Mouse (Mus musculus) ES-E14 (cell line): ENCODE measurements around the gene Gm49380. TPM values are rescaled to one million over a fixed set of nuclear protein-coding genes. Genes with fewer than 3 reads are reported as not detected.

Source experiments
- DNase-seq: peaks from one replicate; pipeline ENCODE4 v3.0.0-alpha.2; 2013; ENCODE audit warnings: low read depth, low spot score
- H3K27ac ChIP-seq: 2 replicates; pipeline ENCODE4 v1.5.1; 2012; ENCODE audit warnings: low read depth, mild to moderate bottlenecking, low read length, moderate library complexity, mixed read lengths; ENCODE audit not compliant: poor library complexity, insufficient read depth, severe bottlenecking
- H3K36me3 ChIP-seq: 2 replicates; pipeline ENCODE4 v1.6.1; 2012; ENCODE audit warnings: mild to moderate bottlenecking, low read length, moderate library complexity, mixed read lengths; ENCODE audit not compliant: control insufficient read depth, poor library complexity, insufficient read depth, severe bottlenecking
- H3K4me1 ChIP-seq, 2 experiments: fragments of 150-350 bp in 1 of 2; sonication (generic) in 1 of 2; 2 replicates each; pipeline ENCODE4 v1.6.1; 2012; ENCODE audit warnings: low read length in 2 of 2, mild to moderate bottlenecking in 1 of 2, mixed read lengths in 1 of 2; ENCODE audit not compliant: control insufficient read depth in 2 of 2, insufficient read depth in 2 of 2, poor library complexity in 1 of 2
- H3K4me3 ChIP-seq, 2 experiments: fragments of 150-350 bp in 1 of 2; sonication (generic) in 1 of 2; 2 replicates each; pipeline ENCODE4 v1.5.1; 2012; ENCODE audit warnings: low read length in 2 of 2, low read depth in 1 of 2, mild to moderate bottlenecking in 1 of 2, mixed read lengths in 1 of 2; ENCODE audit not compliant: insufficient read depth in 1 of 2, poor library complexity in 1 of 2, severe bottlenecking in 1 of 2
- H3K9ac ChIP-seq: 2 replicates; pipeline ENCODE4 v1.6.1; 2012; ENCODE audit warnings: low read depth, mild to moderate bottlenecking, low read length, mixed read lengths; ENCODE audit not compliant: poor library complexity, insufficient read depth, severe bottlenecking
- H3K9me3 ChIP-seq: fragments of 150-350 bp; sonication (generic); 2 replicates; pipeline ENCODE4 v1.6.1; 2012; ENCODE audit warnings: low read depth, mild to moderate bottlenecking, low read length; ENCODE audit not compliant: control insufficient read depth, insufficient read depth
- CHD2 ChIP-seq: IDR thresholded peaks from 2 replicates; pipeline ENCODE4 v1.6.1; 2014; ENCODE audit warnings: mild to moderate bottlenecking, low read depth, low read length, inconsistent platforms
- HCFC1 ChIP-seq: IDR thresholded peaks from 2 replicates; pipeline ENCODE4 v1.6.1; 2012; ENCODE audit warnings: low read length, inconsistent platforms, borderline replicate concordance; ENCODE audit not compliant: insufficient read depth
- MAFK ChIP-seq: IDR thresholded peaks from 2 replicates; pipeline ENCODE4 v1.6.1; 2014; ENCODE audit warnings: mild to moderate bottlenecking, low read depth, low read length, inconsistent platforms; ENCODE audit not compliant: insufficient read depth
- ZC3H11A ChIP-seq: IDR thresholded peaks from 2 replicates; pipeline ENCODE4 v1.6.1; 2012; ENCODE audit warnings: low read depth, mild to moderate bottlenecking, inconsistent platforms, low read length, borderline replicate concordance
- ZNF384 ChIP-seq: IDR thresholded peaks from 2 replicates; pipeline ENCODE4 v1.6.1; 2012; ENCODE audit warnings: low read depth, low read length, inconsistent platforms
- in situ Hi-C, 2 experiments: fragments of 600-800 bp; cut with MboI; formaldehyde crosslinking; loops; one replicate each; pipeline ENCODE4 v1.15.1; 2025; ENCODE audit warnings: low sequenced_read_pairs in 2 of 2, inconsistent platforms in 1 of 2; ENCODE audit not compliant: unreplicated experiment in 2 of 2
- total RNA-seq: library from RNA; depleted of rRNA; stranded (reverse); fragments of 300-350 nt; gene quantifications from 2 replicates; pipeline ENCODE4 v1.2.3, GENCODE M21; 2012

Gene Gm49380
- total RNA-seq, 1 experiment: 0.18 TPM

DNA sequence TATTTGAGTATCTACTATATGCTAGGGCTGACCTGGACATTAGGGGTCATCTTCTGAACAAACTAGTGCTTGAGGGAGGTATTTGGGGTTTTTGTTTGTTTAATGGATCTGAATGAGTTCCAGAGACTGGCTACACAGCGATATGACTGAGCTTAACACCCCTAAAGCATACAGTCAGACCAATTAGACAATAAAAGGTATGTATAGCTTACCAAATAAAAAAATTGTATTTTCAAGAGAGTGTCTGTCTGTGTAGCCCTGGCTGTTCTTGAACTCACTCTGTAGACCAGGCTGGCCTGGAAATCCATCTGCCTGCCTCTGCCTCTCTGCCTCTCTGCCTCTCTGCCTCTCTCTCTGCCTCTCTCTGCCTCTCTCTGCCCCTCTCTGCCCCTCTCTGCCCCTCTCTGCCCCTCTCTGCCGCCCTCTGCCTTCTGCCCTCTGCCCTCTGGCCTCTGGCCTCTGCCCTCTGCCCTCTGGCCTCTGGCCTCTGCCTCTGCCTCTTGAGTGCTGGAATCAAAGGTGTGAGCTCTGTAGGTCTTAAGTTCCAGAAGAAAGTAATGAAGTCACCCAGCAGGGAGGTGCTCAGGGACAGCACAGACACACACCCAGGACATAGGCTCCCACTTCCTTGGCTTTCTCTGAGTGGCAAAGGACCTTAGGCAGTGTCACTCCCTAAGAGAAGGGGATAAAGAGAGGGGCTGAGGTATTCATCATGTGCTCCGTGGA, 68.0 kb downstream of the Gm49380 start:
- TF ChIP-seq ZNF384: no peak
- TF ChIP-seq ZC3H11A: no peak
- no peak for TF ChIP-seq HCFC1
- TF ChIP-seq MAFK: no peak
- DNase-seq: no peak
- Histone ChIP-seq H3K27ac (no peak overlapping the region), H3K36me3 (peaks cover 2% of the 10 kb centered on the region), H3K4me1 (peaks cover 0 to 17% of the 10 kb centered on the region in 2 experiments; a peak in 2 of 4 replicates), H3K9ac (no peak overlapping the region), H3K4me3 (no peak overlapping the region), H3K9me3 (no peaks in the 10 kb centered on the region)
- in situ Hi-C loops: no loop called here

DNA sequence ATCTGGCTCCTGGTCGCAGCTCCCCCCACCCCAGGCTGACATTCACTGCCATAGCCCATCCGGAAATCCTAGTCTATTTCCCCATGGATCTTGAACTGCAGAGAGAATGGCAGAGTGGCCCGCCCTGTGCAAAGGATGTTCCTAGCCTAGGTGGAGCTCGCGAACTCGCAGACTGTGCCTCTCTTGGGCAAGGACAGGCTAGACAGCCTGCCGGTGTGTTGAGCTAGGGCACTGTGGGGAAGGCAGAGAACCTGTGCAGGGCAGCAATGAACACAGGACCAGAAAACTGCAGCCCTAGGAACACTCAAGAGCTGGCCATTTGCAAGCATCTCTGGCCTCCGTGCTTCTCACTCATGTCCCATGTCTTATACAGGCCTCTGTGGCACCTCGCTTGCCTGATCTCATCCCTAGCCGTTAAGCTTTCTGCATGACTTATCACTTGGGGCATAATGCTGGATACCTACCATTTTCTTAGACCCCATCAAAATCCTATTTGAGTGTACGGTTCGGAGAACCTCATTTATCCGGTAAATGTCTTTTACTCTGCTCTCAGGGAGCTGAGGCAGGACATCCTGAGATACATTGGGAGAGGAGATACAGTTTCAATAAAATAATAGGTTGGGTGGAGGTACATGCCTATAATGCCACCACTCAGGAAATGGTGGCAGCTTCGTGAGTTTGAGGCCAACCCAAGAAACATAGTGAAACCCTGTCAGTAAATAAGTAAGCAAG, 68.7 kb downstream of the Gm49380 start:
- Histone ChIP-seq H3K4me1 (peaks cover 0 to 17% of the 10 kb centered on the region in 2 experiments; a peak in 2 of 4 replicates), H3K9ac (no peak overlapping the region; the same call in 1 of the 2 replicates), H3K4me3 (peak overlapping the region; percentile 57 to 71; a peak in 2 of 4 replicates), H3K9me3 (no peaks in the 10 kb centered on the region), H3K27ac (no peak overlapping the region), H3K36me3 (peaks cover 2% of the 10 kb centered on the region)
- in situ Hi-C loops: no loop called here
- no peak for DNase-seq
- no peak for TF ChIP-seq CHD2
- TF ChIP-seq MAFK: no peak
- no peak for TF ChIP-seq ZNF384
- TF ChIP-seq ZC3H11A: no peak
- no peak for TF ChIP-seq HCFC1

DNA sequence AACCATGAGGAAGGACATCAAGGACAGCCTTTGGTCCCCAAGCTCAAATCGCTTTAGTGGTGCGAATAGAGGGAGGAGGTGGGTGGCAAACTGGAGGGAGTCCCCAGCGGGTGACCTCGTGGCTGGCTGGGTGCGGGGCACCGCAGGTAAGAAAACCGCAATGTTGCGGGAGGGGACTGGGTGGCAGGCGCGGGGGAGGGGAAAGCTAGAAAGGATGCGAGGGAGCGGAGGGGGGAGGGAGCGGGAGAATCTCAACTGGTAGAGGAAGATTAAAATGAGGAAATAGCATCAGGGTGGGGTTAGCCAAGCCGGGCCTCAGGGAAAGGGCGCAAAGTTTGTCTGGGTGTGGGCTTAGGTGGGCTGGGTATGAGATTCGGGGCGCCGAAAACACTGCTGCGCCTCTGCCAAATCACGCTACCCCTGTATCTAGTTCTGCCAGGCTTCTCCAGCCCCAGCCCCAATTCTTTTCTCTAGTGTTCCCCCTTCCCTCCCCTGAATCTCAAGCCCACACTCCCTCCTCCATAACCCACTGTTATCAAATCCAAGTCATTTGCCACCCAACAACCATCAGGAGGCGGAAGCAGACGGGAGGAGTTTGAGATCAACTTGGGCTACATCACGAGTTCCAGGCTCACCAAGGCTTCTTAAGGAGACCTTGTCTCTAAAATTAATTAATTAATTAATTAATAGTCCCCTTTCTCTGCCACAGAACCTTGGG, 69.4 kb downstream of the Gm49380 start:
- H3K9me3 ChIP-seq: no peaks in the 10 kb centered on the region
- peaks cover 0 to 16% of the 10 kb centered on the region in 2 experiments; a peak in 2 of 4 replicates for H3K4me1 ChIP-seq
- TF ChIP-seq MAFK: no peak
- no peak for TF ChIP-seq ZC3H11A
- no peak for TF ChIP-seq HCFC1
- no peak for TF ChIP-seq CHD2
- no peak for TF ChIP-seq ZNF384
- peak overlapping the region; percentile 57 to 71 for H3K4me3 ChIP-seq
- peaks cover 2% of the 10 kb centered on the region for H3K36me3 ChIP-seq
- in situ Hi-C loops: no loop called here
- peak overlapping the region; percentile 42; the same call in 1 of the 2 replicates for H3K9ac ChIP-seq
- no peak overlapping the region for H3K27ac ChIP-seq
- DNase-seq: no peak

DNA sequence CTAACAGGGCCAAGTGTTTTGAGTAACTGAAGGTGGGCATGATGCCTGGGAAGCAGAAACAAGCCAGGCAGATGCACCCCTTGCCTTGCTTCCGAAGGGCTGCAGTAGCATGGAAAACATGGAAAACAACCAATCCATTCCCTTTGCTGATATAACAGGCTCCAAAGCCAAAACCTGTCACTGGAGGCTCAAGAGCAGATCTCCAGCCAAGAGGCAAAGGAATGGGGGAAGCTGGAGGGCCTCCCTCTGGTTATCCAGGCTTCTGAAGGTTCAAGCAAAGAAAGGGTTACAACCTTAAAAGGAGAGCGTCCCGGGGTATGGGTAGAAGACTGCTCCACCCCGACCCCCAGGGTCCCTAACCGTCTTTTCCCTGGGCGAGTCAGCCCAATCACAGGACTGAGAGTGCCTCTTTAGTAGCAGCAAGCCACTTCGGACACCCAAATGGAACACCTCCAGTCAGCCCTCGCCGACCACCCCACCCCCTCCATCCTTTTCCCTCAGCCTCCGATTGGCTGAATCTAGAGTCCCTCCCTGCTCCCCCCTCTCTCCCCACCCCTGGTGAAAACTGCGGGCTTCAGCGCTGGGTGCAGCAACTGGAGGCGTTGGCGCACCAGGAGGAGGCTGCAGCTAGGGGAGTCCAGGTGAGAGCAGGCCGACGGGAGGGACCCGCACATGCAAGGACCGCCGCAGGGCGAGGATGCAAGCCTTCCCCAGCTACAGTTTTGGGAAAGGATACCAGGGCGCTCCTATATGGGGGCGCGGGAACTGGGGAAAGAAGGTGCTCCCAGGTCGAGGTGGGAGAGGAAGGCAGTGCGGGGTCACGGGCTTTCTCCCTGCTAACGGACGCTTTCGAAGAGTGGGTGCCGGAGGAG, 70.2 kb downstream of the Gm49380 start, which contains the start of gene Thy1:
Gene Thy1, plus strand, starts transcription at position 549 of the 872 bp plus-strand sequence.
- H3K36me3 ChIP-seq: peaks cover 2% of the 10 kb centered on the region
- no peaks in the 10 kb centered on the region for H3K9me3 ChIP-seq
- TF ChIP-seq ZC3H11A (no peak), ZNF384 (no peak), HCFC1 (no peak), MAFK (no peak), CHD2 (no peak)
- peak within 1 kb of the TSS; percentile 57 to 71 for H3K4me3 ChIP-seq
- H3K4me1 ChIP-seq: peaks cover 0 to 14% of the 10 kb centered on the region in 2 experiments; a peak in 2 of 4 replicates
- no peak within 1 kb of the TSS for H3K27ac ChIP-seq
- in situ Hi-C loops: no loop called here
- peak within 1 kb of the TSS; percentile 42; the same call in 1 of the 2 replicates for H3K9ac ChIP-seq
- peak; percentile 41 for DNase-seq
